Mouse (Mus musculus) cortical plate, adult 2 months (tissue): ENCODE data around the gene Plagl2.

Source experiments
- CTCF ChIP-seq: fragments of 200-500 bp; IDR thresholded peaks from 2 replicates; pipeline ENCODE4 v1.5.1; 2011; ENCODE audit warnings: mild to moderate bottlenecking, control low read depth, low read length; ENCODE audit not compliant: insufficient read depth; ENCODE audit errors: extremely low read depth
- POLR2A ChIP-seq: fragments of 200-500 bp; IDR thresholded peaks from 2 replicates; pipeline ENCODE4 v1.6.1; 2011; ENCODE audit warnings: mild to moderate bottlenecking, low read length, control low read depth; ENCODE audit not compliant: insufficient read depth; ENCODE audit errors: extremely low read depth

GRCm38 (mm10) chr2:153256604-153257003 lies 15.4 kb upstream of the Plagl2 start:
- TF ChIP-seq CTCF (no peak), POLR2A (no peak)
